Mouse (Mus musculus): Measurements from ENCODE around the gene Serpine2.

The Serpine2 gene

GRCm38 (mm10) chr1:79861130-79861942 lies at the start of gene Serpine2:
Serpine2 (minus strand) TSS chr1:79861180.
- DNase-seq (ENCODE audit: low read depth, low spot score) = no peak

DNA sequence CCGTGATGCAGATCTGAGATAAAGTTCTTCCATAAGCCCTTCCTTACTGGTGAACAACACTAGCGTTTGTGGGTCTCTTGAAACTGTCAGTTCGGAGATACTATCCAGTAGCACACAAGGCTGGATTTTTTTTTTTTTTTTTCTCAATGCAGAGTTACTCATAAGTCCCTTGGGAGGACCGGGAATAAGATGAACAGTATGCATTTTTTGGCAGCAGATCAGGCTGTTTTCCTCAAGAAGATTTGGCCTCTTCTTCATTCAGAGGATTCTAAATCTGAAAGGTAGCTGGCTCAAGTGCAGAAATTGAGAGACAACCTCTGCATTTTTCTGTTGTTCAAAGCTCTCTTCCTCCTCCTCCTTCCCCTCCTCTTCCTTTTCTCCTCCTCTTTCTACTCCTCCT lies 46.8 kb upstream of the Serpine2 start:
- DNase-seq (ENCODE audit: low read depth, low spot score) = peak; percentile 24

GRCm38 (mm10) chr1:79905241-79905640 lies 44.3 kb upstream of the Serpine2 start:
- no peak for DNase-seq (ENCODE audit: low read depth, low spot score)

DNA sequence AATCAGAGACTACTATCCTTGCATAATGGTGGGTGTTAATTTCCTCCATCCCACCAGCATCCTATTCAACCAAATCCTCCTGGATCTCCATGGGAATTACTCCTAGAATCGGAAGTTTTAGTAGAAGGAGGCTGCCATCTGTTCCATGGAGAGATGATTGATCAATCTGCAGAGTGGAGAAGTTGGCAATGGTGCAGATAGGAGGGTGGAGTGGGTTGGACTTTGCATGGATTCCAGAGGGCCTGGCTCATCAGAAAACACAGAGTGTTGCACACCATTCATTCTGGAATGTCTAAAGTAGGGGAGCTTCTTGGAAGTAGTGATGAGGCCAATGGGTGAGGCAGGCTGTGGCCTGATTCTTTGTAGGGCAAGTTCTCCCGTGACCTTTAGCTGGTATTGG lies 41.9 kb upstream of the Serpine2 start:
- peak; percentile 40 for DNase-seq (ENCODE audit: low read depth, low spot score)

DNA sequence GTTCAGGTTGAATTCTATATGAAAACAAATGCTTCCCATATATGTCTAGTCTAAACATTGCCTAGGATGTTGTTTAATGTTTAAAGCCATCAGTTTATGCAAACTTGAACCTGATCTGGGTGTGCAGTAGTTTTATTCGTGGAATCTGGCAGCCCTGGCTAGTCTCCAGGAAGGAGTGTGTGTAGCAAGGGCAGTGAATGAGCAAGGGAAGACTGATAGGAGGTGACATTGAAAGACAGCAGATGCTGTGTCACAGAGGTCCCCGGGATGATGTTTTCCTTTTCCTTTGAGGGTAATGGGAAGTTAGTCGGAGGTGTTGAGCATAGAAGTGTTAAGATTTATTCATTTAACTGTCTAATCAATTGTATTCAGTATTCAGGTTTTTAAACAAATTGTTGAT lies 21.7 kb upstream of the Serpine2 start:
- DNase-seq (ENCODE audit: low read depth, low spot score) = no peak

GRCm38 (mm10) chr1:79874741-79875140 lies 13.8 kb upstream of the Serpine2 start:
- no peak for DNase-seq (ENCODE audit: low read depth, low spot score)

- DNase-seq (ENCODE audit: low read depth, low spot score) = no peak
Observed at GRCm38 (mm10) chr1:79860411-79861039, 455 bp downstream of the Serpine2 start.

GRCm38 (mm10) chr1:79859975-79860374 lies 1.0 kb downstream of the Serpine2 start:
- DNase-seq (ENCODE audit: low read depth, low spot score) = no peak

DNA sequence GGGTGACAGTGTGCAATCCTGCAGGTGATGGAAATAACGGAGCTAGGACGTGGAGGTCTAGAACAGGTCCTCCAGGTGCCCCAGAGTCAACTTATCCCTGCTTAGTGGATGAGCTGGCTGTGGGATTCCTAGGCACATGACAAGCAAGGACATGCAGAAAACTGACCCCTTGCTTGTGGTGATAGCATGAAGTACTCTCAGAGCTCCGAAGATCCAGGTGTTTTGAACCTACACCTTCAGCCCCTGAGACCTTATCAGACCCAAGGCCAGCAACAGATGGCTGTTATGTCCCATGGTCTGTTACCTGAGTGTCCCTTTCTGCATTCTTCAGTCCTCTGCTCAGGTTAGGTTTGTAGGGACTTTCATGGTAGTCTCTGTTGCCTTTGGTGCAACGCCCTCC lies 2.0 kb downstream of the Serpine2 start:
- no peak for DNase-seq (ENCODE audit: low read depth, low spot score)

DNA sequence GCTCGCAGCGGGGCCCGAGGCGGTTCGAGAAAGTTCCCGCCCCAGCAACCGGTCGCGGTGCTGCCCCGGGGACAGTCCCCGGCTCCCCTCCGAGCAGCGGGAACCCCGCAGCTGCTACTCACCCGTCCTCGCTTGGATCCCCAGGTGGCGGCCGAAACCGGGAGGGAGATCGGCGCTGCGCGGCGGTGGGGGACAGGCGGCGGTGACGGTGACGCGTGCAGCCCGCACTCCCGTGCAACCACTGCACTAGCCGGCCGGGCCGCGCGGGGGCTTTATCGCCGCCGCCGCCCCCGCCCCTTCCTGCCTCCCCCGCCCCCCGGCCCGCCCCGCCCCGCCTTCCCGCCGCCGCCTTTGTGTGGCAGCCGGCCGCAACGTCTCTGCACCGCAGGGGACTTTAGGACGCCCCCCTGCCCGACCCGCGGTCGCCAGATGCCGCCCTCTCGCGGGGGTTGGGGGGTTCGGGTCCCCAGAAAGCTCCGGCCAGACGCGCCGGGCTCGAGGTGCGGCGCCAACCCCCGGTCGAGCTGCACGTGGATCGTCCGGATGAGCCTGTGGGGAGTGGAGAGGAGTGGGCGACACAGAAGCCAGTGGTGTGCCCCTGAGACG lies 2.5 kb downstream of the Serpine2 start:
- DNase-seq (ENCODE audit: low read depth, low spot score) = no peak

GRCm38 (mm10) chr1:79857681-79858388 lies 3.1 kb downstream of the Serpine2 start:
- no peak for DNase-seq (ENCODE audit: low read depth, low spot score)

DNA sequence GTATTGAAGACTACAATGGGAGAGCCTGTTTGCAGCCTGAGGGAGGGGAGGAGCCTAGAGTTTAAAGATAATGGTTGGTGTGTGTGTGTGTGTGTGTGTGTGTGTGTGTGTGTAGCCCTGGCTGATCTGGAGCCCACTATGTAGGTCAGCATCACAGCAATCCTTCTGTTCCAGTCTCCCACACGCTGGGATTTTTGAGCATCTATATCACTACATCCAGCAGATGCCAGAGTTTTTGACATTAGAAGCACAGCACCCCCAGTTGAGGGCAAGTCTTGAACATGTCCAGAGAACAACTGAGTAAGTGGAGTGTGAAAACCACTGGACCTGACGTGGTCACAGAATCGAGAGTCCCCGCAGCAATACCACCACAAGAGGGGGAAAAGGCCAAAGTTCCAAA lies 4.2 kb downstream of the Serpine2 start:
- no peak for DNase-seq (ENCODE audit: low read depth, low spot score)

DNA sequence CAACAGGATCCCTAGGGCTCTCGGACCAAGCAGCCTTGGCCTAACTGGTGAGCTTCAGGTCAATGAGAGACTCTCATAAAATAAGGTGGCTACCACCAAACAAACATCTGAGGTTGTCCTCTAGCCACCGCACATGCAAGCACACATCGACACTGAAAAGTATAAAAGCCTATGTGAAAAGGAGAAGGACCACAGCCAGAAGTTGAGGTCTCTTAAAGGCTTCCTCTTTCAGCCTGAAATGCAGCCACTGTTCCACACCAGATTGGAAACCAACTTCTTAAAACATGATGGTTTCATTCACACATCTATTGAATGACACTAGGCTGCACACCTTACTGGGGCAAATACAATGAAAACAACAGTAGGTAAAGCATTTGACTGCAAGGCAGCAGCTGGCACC lies 7.5 kb downstream of the Serpine2 start:
- DNase-seq (ENCODE audit: low read depth, low spot score) = no peak

DNA sequence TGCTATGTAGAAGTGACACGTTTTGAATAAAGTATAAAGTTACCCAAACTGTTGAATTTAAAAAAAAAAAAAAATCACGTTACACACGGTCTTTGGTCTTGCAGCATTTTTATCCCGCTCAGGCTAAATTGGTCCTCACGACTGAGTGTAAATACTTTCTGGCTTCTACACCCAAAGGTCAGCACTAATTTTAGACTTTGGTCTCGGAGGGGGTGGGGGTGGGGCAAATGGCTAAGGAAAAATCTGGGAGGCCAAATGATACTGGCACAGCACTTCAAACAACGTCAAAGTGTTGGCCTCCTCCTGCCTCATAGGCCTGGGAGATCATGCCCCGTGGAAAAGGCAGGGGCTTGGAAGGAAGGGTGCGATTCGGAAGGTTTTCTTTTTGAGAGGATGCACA lies 10.6 kb downstream of the Serpine2 start:
- DNase-seq (ENCODE audit: low read depth, low spot score) = no peak

GRCm38 (mm10) chr1:79848663-79849062 lies 12.3 kb downstream of the Serpine2 start:
- no peak for DNase-seq (ENCODE audit: low read depth, low spot score)

GRCm38 (mm10) chr1:79846891-79847290 lies 14.1 kb downstream of the Serpine2 start:
- DNase-seq (ENCODE audit: low read depth, low spot score) = no peak

- no peak for DNase-seq (ENCODE audit: low read depth, low spot score)
Observed at GRCm38 (mm10) chr1:79832719-79833404, 28.1 kb downstream of the Serpine2 start.

GRCm38 (mm10) chr1:79823951-79824633 lies 36.9 kb downstream of the Serpine2 start:
- no peak for DNase-seq (ENCODE audit: low read depth, low spot score)

GRCm38 (mm10) chr1:79822806-79823525 lies 38.0 kb downstream of the Serpine2 start:
- DNase-seq (ENCODE audit: low read depth, low spot score) = no peak

DNA sequence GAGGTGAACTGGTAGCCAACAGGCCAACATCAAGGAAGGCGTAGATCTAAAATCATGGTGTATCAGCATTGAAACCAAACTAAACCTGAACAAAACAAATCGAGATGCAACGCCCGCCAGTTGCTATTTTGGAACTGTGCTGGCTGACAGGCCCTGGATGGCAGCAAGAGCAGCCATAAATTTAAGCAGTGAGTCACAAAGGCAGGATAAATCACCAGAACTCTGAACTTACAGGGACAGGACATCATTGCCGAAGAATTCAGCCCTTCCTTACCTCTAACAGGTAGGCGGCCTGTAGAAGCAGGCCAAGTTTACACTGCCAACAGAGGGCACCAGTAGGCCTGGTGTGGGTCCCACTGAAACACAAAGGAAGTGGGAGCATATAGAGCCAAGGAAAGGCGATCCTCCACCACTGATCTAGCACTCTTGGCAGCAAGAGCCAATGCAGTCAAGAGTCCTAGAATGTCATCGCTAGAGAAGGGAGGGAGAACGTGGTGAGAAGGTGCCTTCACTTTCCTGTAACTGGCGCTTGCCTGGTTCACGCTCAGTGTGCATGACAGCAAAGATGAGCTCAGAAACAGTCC lies 41.6 kb downstream of the Serpine2 start:
- DNase-seq (ENCODE audit: low read depth, low spot score) = no peak
